Mouse (Mus musculus) erythroid progenitor cell, adult 5-6 weeks (primary cell): ENCODE data around the gene Mdp1. TPM values are rescaled to one million over a fixed set of nuclear protein-coding genes. Genes with fewer than 3 reads are reported as not detected.

Experiments
- ATAC-seq: replicated peaks from 2 replicates; pipeline ENCODE4 v1.8.0; 2016; ENCODE audit warnings: moderate number of reproducible peaks, mild to moderate bottlenecking, moderate TSS enrichment, inconsistent platforms; ENCODE audit not compliant: poor library complexity, low FRiP score, severe bottlenecking
- total RNA-seq, 2 experiments: library from RNA; stranded (forward) in 1 of 2; stranded (reverse) in 1 of 2; fragments of 150-400 nt in 1 of 2; fragments of 186-747, 209-891 nt in 1 of 2; gene quantifications; 2 replicates each; pipeline versions ENCODE4 v1.2.3 to v1.2.4; 2015 to 2017; ENCODE audit warnings: low replicate concordance in 2 of 2

Mdp1 gene
- 14.3 and 20.5 TPM in 2 replicates for total RNA-seq (2015; ENCODE audit: low replicate concordance)
- total RNA-seq (2017; ENCODE audit: low replicate concordance): 2.3 and 14.9 TPM in 2 replicates

GRCm38 (mm10) chr14:55659960-55660573 is at the start of gene Mdp1:
Mdp1 (minus strand) TSS chr14:55660508.
- peak; percentile 98 for ATAC-seq

GRCm38 (mm10) chr14:55709509-55709908 is 49.2 kb upstream of the Mdp1 start:
- no peak for ATAC-seq

GRCm38 (mm10) chr14:55707397-55707796 is 47.1 kb upstream of the Mdp1 start:
- no peak for ATAC-seq

- ATAC-seq: no peak
Measured at GRCm38 (mm10) chr14:55706051-55706600, 45.8 kb upstream of the Mdp1 start.

- ATAC-seq: no peak
Measured at GRCm38 (mm10) chr14:55702761-55703160, 42.5 kb upstream of the Mdp1 start.

- ATAC-seq: no peak
Measured at GRCm38 (mm10) chr14:55701131-55701530, 40.8 kb upstream of the Mdp1 start.

- ATAC-seq: no peak
Measured at GRCm38 (mm10) chr14:55697226-55697625, 36.9 kb upstream of the Mdp1 start.

DNA sequence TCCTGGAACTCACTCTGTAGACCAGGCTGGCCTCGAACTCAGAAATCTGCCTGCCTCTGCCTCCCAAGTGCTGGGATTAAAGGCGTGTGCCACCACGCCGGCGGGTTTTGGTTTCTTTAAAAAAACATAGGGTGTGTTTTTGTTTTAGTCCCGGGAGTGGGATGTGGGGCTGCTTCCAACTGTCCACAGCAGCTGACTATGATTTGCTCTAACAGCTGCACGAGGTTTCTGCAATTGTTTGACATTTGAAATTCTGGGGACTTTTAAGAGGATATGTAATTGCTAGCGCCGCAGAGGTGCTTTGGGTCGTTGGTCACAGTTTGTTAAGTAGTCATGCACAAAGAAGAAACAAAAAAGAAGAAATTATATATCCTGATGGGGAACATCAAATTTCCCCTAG is 29.1 kb upstream of the Mdp1 start:
- no peak for ATAC-seq

- ATAC-seq: peak; percentile 32
Measured at GRCm38 (mm10) chr14:55682118-55682493, 21.8 kb upstream of the Mdp1 start.

DNA sequence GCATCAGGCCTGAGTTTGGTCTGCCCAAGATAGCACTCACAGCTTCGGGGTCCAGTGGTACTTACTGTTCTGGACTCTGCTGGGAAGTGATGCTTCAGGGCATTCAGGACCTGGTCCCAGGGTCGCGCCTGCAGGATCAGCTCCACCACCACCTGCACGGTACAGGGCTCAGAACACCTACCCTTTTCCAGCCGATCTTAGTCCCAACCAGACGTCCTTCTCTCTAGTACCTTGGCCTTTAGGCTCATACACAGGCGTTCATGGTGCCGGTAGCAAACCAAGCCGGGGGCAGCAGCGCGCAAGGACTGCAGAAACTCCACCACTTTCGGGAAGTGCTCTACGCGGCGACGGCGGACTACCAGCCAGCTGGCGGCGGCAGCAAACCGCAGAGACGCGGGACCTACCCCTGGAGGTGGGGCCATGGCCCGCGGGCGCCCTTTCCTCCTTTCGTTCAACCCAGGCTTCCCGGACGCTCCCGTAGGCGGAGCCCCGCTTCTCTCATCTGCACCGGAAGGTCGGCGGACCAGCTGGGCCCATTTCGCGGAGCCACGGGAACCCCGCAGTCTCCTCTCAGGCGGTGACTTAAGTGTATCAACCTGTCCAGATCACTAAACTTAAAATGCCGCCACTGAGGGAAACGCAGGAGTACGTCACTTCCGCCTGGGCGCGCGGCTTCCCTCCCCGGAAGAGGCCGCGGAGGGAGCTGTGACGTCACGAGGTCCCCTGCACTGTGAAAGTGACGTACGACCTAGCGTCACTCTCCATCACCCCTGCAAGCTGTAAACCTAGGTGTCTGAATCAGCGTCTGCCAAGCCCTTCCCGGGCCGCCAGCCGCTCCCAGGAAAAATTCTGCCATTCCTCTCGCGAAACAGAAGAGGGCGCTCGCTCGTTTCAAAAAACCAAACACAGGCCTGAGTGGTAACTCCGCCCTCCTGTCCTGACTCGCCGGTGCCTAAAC is 21.1 kb upstream of the Mdp1 start, which contains the start of gene Tinf2:
Gene Tinf2 (minus strand): TSS at position 661 of the 958 bp plus-strand sequence.
- ATAC-seq: peak; percentile 94

DNA sequence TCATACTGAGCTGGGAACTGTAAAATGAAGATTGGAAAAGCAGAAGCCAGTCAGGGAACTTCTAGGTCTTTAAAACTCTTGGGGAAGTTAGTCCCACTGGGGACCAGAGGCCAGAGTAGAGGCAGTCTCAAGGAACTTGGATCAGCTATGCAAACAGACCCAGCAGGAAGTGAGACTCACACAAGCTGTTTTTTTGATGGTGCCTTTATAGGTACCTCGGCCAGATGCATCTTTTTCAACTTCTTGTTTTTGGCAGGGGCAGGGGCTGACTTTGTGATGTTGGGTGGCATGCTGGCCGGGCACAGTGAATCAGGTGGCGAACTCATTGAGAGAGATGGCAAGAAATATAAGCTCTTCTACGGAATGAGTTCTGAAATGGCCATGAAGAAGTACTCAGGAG is 17.3 kb upstream of the Mdp1 start:
- ATAC-seq: no peak

DNA sequence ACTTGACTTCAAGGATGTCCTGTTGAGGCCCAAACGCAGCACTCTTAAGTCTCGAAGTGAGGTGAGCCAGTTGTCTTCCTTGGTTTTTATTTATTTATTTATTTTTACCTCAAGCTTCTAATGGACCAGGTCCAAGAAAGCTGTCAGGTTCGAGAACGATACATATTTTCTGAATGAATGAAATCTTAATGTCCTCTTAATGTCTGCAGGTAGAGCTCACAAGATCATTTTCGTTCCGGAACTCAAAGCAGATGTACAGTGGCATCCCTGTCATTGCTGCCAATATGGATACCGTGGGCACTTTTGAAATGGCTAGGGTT is 12.4 kb upstream of the Mdp1 start:
- no peak for ATAC-seq

DNA sequence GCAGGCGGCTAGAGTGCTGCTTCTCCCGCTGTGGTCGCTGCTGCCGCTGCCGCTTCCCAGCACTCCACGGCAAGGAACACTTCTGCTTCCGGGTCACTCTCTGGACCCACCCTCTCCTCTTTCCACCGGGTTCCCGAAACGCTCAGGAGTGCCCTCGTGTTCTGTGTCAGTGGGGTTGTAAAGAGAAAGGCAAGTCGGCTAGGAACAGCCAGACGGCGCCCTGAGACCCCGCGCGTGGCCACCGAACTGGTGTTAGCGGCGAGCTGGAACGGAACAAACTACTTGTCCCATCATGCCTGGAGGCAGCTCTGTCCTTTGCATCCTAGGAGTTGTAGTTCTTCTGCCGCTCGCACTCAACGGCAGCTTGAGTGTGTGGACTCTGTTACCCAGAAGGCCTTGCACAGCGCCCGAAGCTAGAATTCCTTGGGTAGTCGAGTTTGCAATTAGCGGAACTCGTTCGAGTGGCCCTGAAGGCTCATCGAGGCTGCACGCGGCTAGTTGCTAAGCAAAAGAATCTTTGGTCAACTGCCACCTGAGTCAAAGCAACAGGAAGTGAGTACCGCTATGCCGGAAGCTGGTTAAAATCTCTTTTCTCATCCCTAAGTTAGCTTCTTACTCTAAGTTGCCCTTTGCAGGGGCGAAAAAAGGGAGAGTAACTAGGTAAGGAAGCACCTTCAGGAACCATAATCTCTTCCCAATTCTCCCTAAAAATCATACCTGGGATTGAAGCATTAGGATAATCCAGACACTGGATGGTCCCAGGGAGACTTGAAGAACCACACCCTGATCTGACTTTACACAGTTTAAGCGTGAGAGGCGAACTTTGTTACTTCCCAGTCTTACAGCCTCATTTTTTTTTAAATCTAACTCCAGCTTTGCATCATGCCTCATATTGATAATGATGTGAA is 11.8 kb upstream of the Mdp1 start, which contains the start of the genes Gmpr2 and Nedd8:
Gene Gmpr2 (plus strand): TSS at position 109 of the 908 bp plus-strand sequence.
Gene Nedd8 (minus strand): TSS at position 292 of the 908 bp plus-strand sequence.
- ATAC-seq: peak; percentile 97

GRCm38 (mm10) chr14:55671486-55671832 is 11.2 kb upstream of the Mdp1 start:
- ATAC-seq: peak; percentile 21

GRCm38 (mm10) chr14:55660636-55661035 is 328 bp upstream of the Mdp1 start:
- ATAC-seq: 0 out of 2 replicates have a peak, but pooled peaks have one; percentile 12

DNA sequence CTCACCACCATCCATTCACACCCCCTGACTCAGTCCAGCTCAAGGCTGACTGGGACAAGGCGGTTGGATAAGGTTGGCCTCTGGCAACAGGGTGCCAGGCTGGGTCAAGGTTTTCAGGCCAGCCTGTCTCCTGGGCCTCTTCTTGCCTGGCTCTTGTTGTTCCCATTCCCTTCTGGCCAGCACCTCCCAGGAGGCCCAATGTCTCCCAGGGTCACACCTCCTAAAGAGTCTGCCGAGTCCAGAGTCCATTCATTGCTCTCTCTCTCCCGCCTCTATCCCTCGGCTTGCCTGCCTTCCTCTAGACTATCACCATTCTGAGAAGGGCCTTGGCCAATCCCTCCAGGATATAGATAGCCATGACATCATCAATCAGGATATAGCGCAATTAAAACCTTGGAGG is 2.3 kb downstream of the Mdp1 start:
- no peak for ATAC-seq

GRCm38 (mm10) chr14:55656935-55657334 is 3.4 kb downstream of the Mdp1 start:
- ATAC-seq: no peak

DNA sequence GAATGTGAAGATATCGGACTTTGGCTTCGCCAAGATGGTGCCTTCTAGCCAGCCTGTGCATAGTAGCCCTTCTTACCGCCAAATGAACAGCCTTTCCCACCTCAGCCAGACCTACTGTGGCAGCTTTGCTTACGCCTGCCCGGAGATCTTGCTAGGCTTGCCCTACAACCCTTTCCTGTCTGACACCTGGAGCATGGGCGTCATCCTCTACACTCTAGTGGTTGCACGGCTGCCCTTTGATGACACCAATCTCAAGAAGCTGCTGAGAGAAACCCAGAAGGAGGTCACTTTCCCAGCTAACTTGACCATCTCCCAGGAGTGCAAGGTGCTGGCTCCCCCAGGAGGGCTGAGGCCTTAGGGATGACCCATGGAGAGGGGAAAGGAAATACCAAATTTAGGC is 8.8 kb downstream of the Mdp1 start:
- ATAC-seq: no peak

DNA sequence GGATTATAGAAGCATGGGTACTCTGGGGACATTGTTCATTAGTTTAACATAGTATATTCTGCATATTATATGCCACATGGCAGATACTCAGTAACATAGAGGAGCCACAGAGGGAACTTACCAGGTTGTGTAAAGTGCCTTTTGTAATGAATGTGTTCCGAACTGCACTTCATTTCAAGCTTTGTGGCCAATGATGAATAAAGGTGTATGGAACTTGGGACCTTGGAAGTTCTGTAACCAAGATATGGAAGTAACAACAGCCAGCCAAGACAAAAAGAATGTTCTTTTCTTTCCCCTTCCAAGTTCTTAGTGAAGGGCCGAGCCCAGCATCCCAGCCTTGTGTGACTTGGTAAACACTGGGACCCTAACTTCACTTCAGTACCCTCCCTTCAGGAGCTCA is 10.4 kb downstream of the Mdp1 start, which contains the start of gene Tssk4:
Gene Tssk4 (plus strand): TSS at position 301 of the 400 bp plus-strand sequence.
- ATAC-seq: no peak
